Mouse (Mus musculus): ENCODE results near the gene Srp68. TPM values are rescaled to one million over a fixed set of nuclear protein-coding genes. Genes with fewer than 3 reads are reported as not detected.

Gene Srp68
- polyA plus RNA-seq, 1 experiment from 2014 or later, result 88.4 TPM

GRCm38 (mm10) chr11:116292401-116292800 is 18.4 kb upstream of the Srp68 start:
- ATAC-seq (replicated peaks; ENCODE audit: low FRiP score), result no peak
- WGBS, result 91% methylated on average over 13 of the region's 13 CpGs
- H3K4me3 ChIP-seq (ENCODE audit: low read depth, low read length), result no peak overlapping the region
- H3K9ac ChIP-seq (ENCODE audit: low read depth, low read length), result no peak overlapping the region
- DNase-seq (ENCODE audit: low spot score), result no peak
- peak overlapping the region; percentile 32; the same call in 1 of the 2 replicates for H3K27ac ChIP-seq (ENCODE audit: low read depth, low read length)
- peaks cover 8% of the 10 kb centered on the region for H3K36me3 ChIP-seq (ENCODE audit: control insufficient read depth, insufficient read depth, low read length)
- H3K4me2 ChIP-seq, result no peak overlapping the region
- no peaks in the 10 kb centered on the region for H3K9me3 ChIP-seq (ENCODE audit: control insufficient read depth, low read length)
- H3K27me3 ChIP-seq (replicated peaks; ENCODE audit: control insufficient read depth, insufficient read depth, low read length), result no peaks in the 10 kb centered on the region
- peaks cover 11% of the 10 kb centered on the region for H3K4me1 ChIP-seq (replicated peaks; ENCODE audit: control insufficient read depth, insufficient read depth, low read length)

- DNase-seq (ENCODE audit: low spot score) (no peak), ATAC-seq (replicated peaks; ENCODE audit: low FRiP score) (no peak)
- Histone ChIP-seq H3K9me3 (ENCODE audit: control insufficient read depth, low read length) (no peaks in the 10 kb centered on the region), H3K4me1 (replicated peaks; ENCODE audit: control insufficient read depth, insufficient read depth, low read length) (peaks cover 11% of the 10 kb centered on the region), H3K36me3 (ENCODE audit: control insufficient read depth, insufficient read depth, low read length) (peaks cover 8% of the 10 kb centered on the region), H3K4me2 (no peak overlapping the region), H3K9ac (ENCODE audit: low read depth, low read length) (no peak overlapping the region), H3K4me3 (ENCODE audit: low read depth, low read length) (no peak overlapping the region), H3K27me3 (replicated peaks; ENCODE audit: control insufficient read depth, insufficient read depth, low read length) (peaks cover 3% of the 10 kb centered on the region), H3K27ac (ENCODE audit: low read depth, low read length) (no peak overlapping the region)
- WGBS, result 55% methylated on average over 8 of the region's 8 CpGs
Measured at GRCm38 (mm10) chr11:116290556-116290955, 16.5 kb upstream of the Srp68 start.

- Histone ChIP-seq H3K9me3 (ENCODE audit: control insufficient read depth, low read length) (no peaks in the 10 kb centered on the region), H3K27me3 (replicated peaks; ENCODE audit: control insufficient read depth, insufficient read depth, low read length) (peaks cover 35% of the 10 kb centered on the region), H3K9ac (ENCODE audit: low read depth, low read length) (no peak overlapping the region), H3K4me2 (no peak overlapping the region), H3K4me1 (replicated peaks; ENCODE audit: control insufficient read depth, insufficient read depth, low read length) (no peaks in the 10 kb centered on the region; the same call in none of the 2 replicates), H3K4me3 (ENCODE audit: low read depth, low read length) (no peak overlapping the region), H3K36me3 (ENCODE audit: control insufficient read depth, insufficient read depth, low read length) (peaks cover 8% of the 10 kb centered on the region), H3K27ac (ENCODE audit: low read depth, low read length) (no peak overlapping the region)
- ATAC-seq (replicated peaks; ENCODE audit: low FRiP score) (no peak), DNase-seq (ENCODE audit: low spot score) (no peak)
- WGBS, result 80% methylated on average over 5 of the region's 5 CpGs
Measured at GRCm38 (mm10) chr11:116287351-116287750, 13.3 kb upstream of the Srp68 start.

- H3K36me3 ChIP-seq (ENCODE audit: control insufficient read depth, insufficient read depth, low read length), result peaks cover 8% of the 10 kb centered on the region
- DNase-seq (ENCODE audit: low spot score) (no peak), ATAC-seq (replicated peaks; ENCODE audit: low FRiP score) (no peak)
- no peak overlapping the region for H3K27ac ChIP-seq (ENCODE audit: low read depth, low read length)
- H3K4me3 ChIP-seq (ENCODE audit: low read depth, low read length), result no peak overlapping the region
- H3K9me3 ChIP-seq (ENCODE audit: control insufficient read depth, low read length), result no peaks in the 10 kb centered on the region
- peaks cover 6% of the 10 kb centered on the region for H3K4me1 ChIP-seq (replicated peaks; ENCODE audit: control insufficient read depth, insufficient read depth, low read length)
- no peak overlapping the region for H3K4me2 ChIP-seq
- H3K27me3 ChIP-seq (replicated peaks; ENCODE audit: control insufficient read depth, insufficient read depth, low read length), result peaks cover 51% of the 10 kb centered on the region
- WGBS, result 67% methylated on average over 7 of the region's 7 CpGs
- no peak overlapping the region for H3K9ac ChIP-seq (ENCODE audit: low read depth, low read length)
Measured at GRCm38 (mm10) chr11:116285770-116286191, 11.8 kb upstream of the Srp68 start.

GRCm38 (mm10) chr11:116283982-116284381 is 10.0 kb upstream of the Srp68 start:
- H3K4me3 ChIP-seq (ENCODE audit: low read depth, low read length), result no peak overlapping the region
- no peak overlapping the region for H3K9ac ChIP-seq (ENCODE audit: low read depth, low read length)
- H3K27ac ChIP-seq (ENCODE audit: low read depth, low read length), result no peak overlapping the region
- no peak overlapping the region for H3K4me2 ChIP-seq
- peaks cover 61% of the 10 kb centered on the region for H3K27me3 ChIP-seq (replicated peaks; ENCODE audit: control insufficient read depth, insufficient read depth, low read length)
- H3K4me1 ChIP-seq (replicated peaks; ENCODE audit: control insufficient read depth, insufficient read depth, low read length), result peaks cover 6% of the 10 kb centered on the region
- DNase-seq (ENCODE audit: low spot score), result no peak
- ATAC-seq (replicated peaks; ENCODE audit: low FRiP score), result no peak
- peaks cover 6% of the 10 kb centered on the region for H3K36me3 ChIP-seq (ENCODE audit: control insufficient read depth, insufficient read depth, low read length)
- no peaks in the 10 kb centered on the region for H3K9me3 ChIP-seq (ENCODE audit: control insufficient read depth, low read length)
- WGBS, result 51% methylated on average over 6 of the region's 6 CpGs

- DNase-seq (ENCODE audit: low spot score), result no peak
- no peak overlapping the region for H3K9ac ChIP-seq (ENCODE audit: low read depth, low read length)
- peaks cover 6% of the 10 kb centered on the region for H3K4me1 ChIP-seq (replicated peaks; ENCODE audit: control insufficient read depth, insufficient read depth, low read length)
- WGBS, result 14% methylated on average over 48 of the region's 48 CpGs
- H3K27ac ChIP-seq (ENCODE audit: low read depth, low read length), result no peak overlapping the region
- ATAC-seq (replicated peaks; ENCODE audit: low FRiP score), result no peak
- H3K27me3 ChIP-seq (replicated peaks; ENCODE audit: control insufficient read depth, insufficient read depth, low read length), result peaks cover 61% of the 10 kb centered on the region
- H3K4me3 ChIP-seq (ENCODE audit: low read depth, low read length), result no peak overlapping the region
- peaks cover 3% of the 10 kb centered on the region; the same call in 1 of the 2 replicates for H3K36me3 ChIP-seq (ENCODE audit: control insufficient read depth, insufficient read depth, low read length)
- H3K4me2 ChIP-seq, result no peak overlapping the region
- H3K9me3 ChIP-seq (ENCODE audit: control insufficient read depth, low read length), result no peaks in the 10 kb centered on the region
Measured at GRCm38 (mm10) chr11:116282912-116283521, 9.0 kb upstream of the Srp68 start.

- H3K4me3 ChIP-seq (ENCODE audit: low read depth, low read length), result no peak overlapping the region
- H3K36me3 ChIP-seq (ENCODE audit: control insufficient read depth, insufficient read depth, low read length), result no peaks in the 10 kb centered on the region
- H3K4me1 ChIP-seq (replicated peaks; ENCODE audit: control insufficient read depth, insufficient read depth, low read length), result peaks cover 6% of the 10 kb centered on the region
- no peaks in the 10 kb centered on the region for H3K9me3 ChIP-seq (ENCODE audit: control insufficient read depth, low read length)
- no peak overlapping the region for H3K4me2 ChIP-seq
- DNase-seq (ENCODE audit: low spot score) (no peak), ATAC-seq (replicated peaks; ENCODE audit: low FRiP score) (no peak)
- WGBS, result 2% methylated on average over 11 of the region's 11 CpGs
- no peak overlapping the region for H3K9ac ChIP-seq (ENCODE audit: low read depth, low read length)
- H3K27me3 ChIP-seq (replicated peaks; ENCODE audit: control insufficient read depth, insufficient read depth, low read length), result peaks cover 61% of the 10 kb centered on the region
- no peak overlapping the region for H3K27ac ChIP-seq (ENCODE audit: low read depth, low read length)
Measured at GRCm38 (mm10) chr11:116282089-116282488, 8.1 kb upstream of the Srp68 start.

GRCm38 (mm10) chr11:116281671-116282070 is 7.7 kb upstream of the Srp68 start:
- Histone ChIP-seq H3K4me1 (replicated peaks; ENCODE audit: control insufficient read depth, insufficient read depth, low read length) (peaks cover 6% of the 10 kb centered on the region), H3K36me3 (ENCODE audit: control insufficient read depth, insufficient read depth, low read length) (no peaks in the 10 kb centered on the region), H3K9me3 (ENCODE audit: control insufficient read depth, low read length) (no peaks in the 10 kb centered on the region), H3K9ac (ENCODE audit: low read depth, low read length) (no peak overlapping the region), H3K4me2 (peak overlapping the region; percentile 55), H3K27ac (ENCODE audit: low read depth, low read length) (no peak overlapping the region), H3K27me3 (replicated peaks; ENCODE audit: control insufficient read depth, insufficient read depth, low read length) (peaks cover 61% of the 10 kb centered on the region), H3K4me3 (ENCODE audit: low read depth, low read length) (peak overlapping the region; percentile 36)
- WGBS, result 5% methylated on average over 18 of the region's 18 CpGs
- DNase-seq (ENCODE audit: low spot score) (no peak), ATAC-seq (replicated peaks; ENCODE audit: low FRiP score) (no peak)
